Mouse (Mus musculus) heart, embryonic 14.5 days (tissue): ENCODE data around the gene Nav3. TPM values are rescaled to one million over a fixed set of nuclear protein-coding genes. Genes with fewer than 3 reads are reported as not detected.

Experiments
- ATAC-seq: fragments of 200-750 bp; cut with Nextera tagmentation; 2 replicates; pipeline ENCODE4 v1.8.0; 2017; ENCODE audit warnings: low read depth, moderate TSS enrichment; ENCODE audit not compliant: insufficient number of reproducible peaks, insufficient read depth, low FRiP score
- H3K27ac ChIP-seq, 2 experiments: fragments of 200-500 bp in 1 of 2; fragments of 300-500 bp in 1 of 2; sonication (generic) in 1 of 2; replicated peaks in 1 of 2; 2 replicates each; pipeline ENCODE4 v1.5.1; 2012 to 2014; ENCODE audit warnings: low read depth in 2 of 2, low read length in 2 of 2, control low read depth in 1 of 2, mild to moderate bottlenecking in 1 of 2, mixed read lengths in 1 of 2; ENCODE audit not compliant: control insufficient read depth in 1 of 2, insufficient read depth in 1 of 2
- H3K27me3 ChIP-seq: fragments of 300-500 bp; sonication (generic); 2 replicates; pipeline ENCODE4 v1.6.1; 2014; ENCODE audit warnings: mild to moderate bottlenecking, low read length, control low read depth; ENCODE audit not compliant: control insufficient read depth, insufficient read depth
- H3K36me3 ChIP-seq: fragments of 300-500 bp; sonication (generic); 2 replicates; pipeline ENCODE4 v1.6.1; 2014; ENCODE audit warnings: mild to moderate bottlenecking, control low read depth, low read length, mixed read lengths; ENCODE audit not compliant: control insufficient read depth, insufficient read depth
- H3K4me1 ChIP-seq, 2 experiments: fragments of 200-500 bp in 1 of 2; fragments of 300-500 bp in 1 of 2; sonication (generic) in 1 of 2; 2 replicates each; pipeline ENCODE4 v1.6.1; 2012 to 2014; ENCODE audit warnings: low read length in 2 of 2, control low read depth in 1 of 2, mixed read lengths in 1 of 2; ENCODE audit not compliant: control insufficient read depth in 2 of 2, insufficient read depth in 2 of 2
- H3K4me2 ChIP-seq: fragments of 300-500 bp; sonication (generic); 2 replicates; pipeline ENCODE4 v1.6.1; 2014; ENCODE audit warnings: mild to moderate bottlenecking, low read length
- H3K4me3 ChIP-seq, 2 experiments: fragments of 200-500 bp in 1 of 2; fragments of 300-500 bp in 1 of 2; sonication (generic) in 1 of 2; 2 replicates each; pipeline ENCODE4 v1.5.1; 2012 to 2014; ENCODE audit warnings: low read length in 2 of 2, mild to moderate bottlenecking in 2 of 2, control low read depth in 1 of 2, low read depth in 1 of 2, moderate library complexity in 1 of 2; ENCODE audit not compliant: control insufficient read depth in 1 of 2, insufficient read depth in 1 of 2
- H3K9ac ChIP-seq: fragments of 300-500 bp; sonication (generic); 2 replicates; pipeline ENCODE4 v1.6.1; 2014; ENCODE audit warnings: mild to moderate bottlenecking, low read length
- H3K9me3 ChIP-seq: fragments of 300-500 bp; sonication (generic); 2 replicates; pipeline ENCODE4 v1.6.1; 2016; ENCODE audit warnings: low read length, control low read depth; ENCODE audit not compliant: control insufficient read depth
- WGBS: fragments of 180-500 bp; shearing (Covaris S2); extraction: QIAGEN DNeasy Blood & Tissue Kit; methylation state at CpG from one replicate; pipeline ENCODE4 v1.1.7; 2014; 5-methylcytosine and 5-hydroxymethylcytosine counted together
- polyA plus RNA-seq: library from polyadenylated mRNA; unstranded; fragments of >200 nt; fragmentation: Nextera tagmentation; extraction: Ambion mirVana; gene quantifications from 2 replicates; pipeline ENCODE4 v1.2.1, GENCODE M21; 2014

The Nav3 gene
- polyA plus RNA-seq, 1 experiment from 2014 or later = 4.2 TPM

- ATAC-seq = no peak
- H3K27ac ChIP-seq = no peak overlapping the region
- H3K36me3 ChIP-seq = no peaks in the 10 kb centered on the region
- H3K9me3 ChIP-seq = no peaks in the 10 kb centered on the region
- no peak overlapping the region for H3K4me2 ChIP-seq
- H3K4me1 ChIP-seq = no peaks in the 10 kb centered on the region; a peak in 1 of 4 replicates
- H3K4me3 ChIP-seq = no peak overlapping the region
- no peaks in the 10 kb centered on the region for H3K27me3 ChIP-seq
- WGBS = 72% methylated on average over 2 of the region's 2 CpGs
- no peak overlapping the region for H3K9ac ChIP-seq
Observed at GRCm38 (mm10) chr10:109858568-109858967, 597.4 kb downstream of the Nav3 start.

- Histone ChIP-seq H3K27ac (no peak overlapping the region), H3K9ac (no peak overlapping the region), H3K4me3 (no peak overlapping the region), H3K9me3 (no peaks in the 10 kb centered on the region), H3K4me1 (no peaks in the 10 kb centered on the region), H3K4me2 (no peak overlapping the region), H3K27me3 (no peaks in the 10 kb centered on the region), H3K36me3 (no peaks in the 10 kb centered on the region)
- 31% methylated on average over 7 of the region's 7 CpGs for WGBS
- ATAC-seq = no peak; the same call in 1 of the 2 replicates
Observed at GRCm38 (mm10) chr10:109852392-109852791, 603.6 kb downstream of the Nav3 start.

- no peak overlapping the region for H3K9ac ChIP-seq
- H3K27ac ChIP-seq = no peak overlapping the region
- no peaks in the 10 kb centered on the region for H3K36me3 ChIP-seq
- H3K27me3 ChIP-seq = no peaks in the 10 kb centered on the region
- H3K4me3 ChIP-seq = no peak overlapping the region
- 74% methylated on average over 4 of the region's 4 CpGs for WGBS
- H3K4me2 ChIP-seq = no peak overlapping the region
- no peak for ATAC-seq
- no peaks in the 10 kb centered on the region for H3K9me3 ChIP-seq
- H3K4me1 ChIP-seq = no peaks in the 10 kb centered on the region
Observed at GRCm38 (mm10) chr10:109847631-109848030, 608.4 kb downstream of the Nav3 start.

- Histone ChIP-seq H3K27me3 (no peaks in the 10 kb centered on the region), H3K9ac (no peak overlapping the region), H3K4me1 (no peaks in the 10 kb centered on the region), H3K36me3 (no peaks in the 10 kb centered on the region), H3K4me3 (no peak overlapping the region), H3K9me3 (no peaks in the 10 kb centered on the region), H3K4me2 (no peak overlapping the region), H3K27ac (no peak overlapping the region)
- 57% methylated on average over 4 of the region's 4 CpGs for WGBS
- no peak for ATAC-seq
Observed at GRCm38 (mm10) chr10:109843661-109844060, 612.3 kb downstream of the Nav3 start.

- no peak overlapping the region for H3K27ac ChIP-seq
- no peaks in the 10 kb centered on the region for H3K27me3 ChIP-seq
- H3K9ac ChIP-seq = no peak overlapping the region
- H3K4me2 ChIP-seq = peak overlapping the region; percentile 40
- H3K36me3 ChIP-seq = no peaks in the 10 kb centered on the region
- H3K9me3 ChIP-seq = no peaks in the 10 kb centered on the region
- whole genome bisulfite sequencing = 36% methylated on average over 18 of the region's 18 CpGs
- no peaks in the 10 kb centered on the region for H3K4me1 ChIP-seq
- no peak for ATAC-seq
- no peak overlapping the region for H3K4me3 ChIP-seq
Observed at GRCm38 (mm10) chr10:109832768-109833291, 623.2 kb downstream of the Nav3 start.

- no peak for ATAC-seq
- Histone ChIP-seq H3K27me3 (no peaks in the 10 kb centered on the region), H3K36me3 (no peaks in the 10 kb centered on the region), H3K27ac (no peak overlapping the region), H3K9ac (no peak overlapping the region), H3K4me3 (no peak overlapping the region), H3K9me3 (no peaks in the 10 kb centered on the region), H3K4me2 (no peak overlapping the region), H3K4me1 (no peaks in the 10 kb centered on the region)
- WGBS = 66% methylated on average over 5 of the region's 5 CpGs
Observed at GRCm38 (mm10) chr10:109806782-109807493, 649.1 kb downstream of the Nav3 start.

GRCm38 (mm10) chr10:109803441-109803840 is 652.6 kb downstream of the Nav3 start:
- Histone ChIP-seq H3K9ac (no peak overlapping the region), H3K4me3 (no peak overlapping the region), H3K4me2 (no peak overlapping the region), H3K9me3 (no peaks in the 10 kb centered on the region), H3K27me3 (no peaks in the 10 kb centered on the region), H3K36me3 (no peaks in the 10 kb centered on the region), H3K27ac (no peak overlapping the region), H3K4me1 (no peaks in the 10 kb centered on the region)
- no peak for ATAC-seq

- H3K4me2 ChIP-seq = no peak overlapping the region
- WGBS = 38% methylated on average over 1 of the region's 1 CpGs
- no peak overlapping the region for H3K9ac ChIP-seq
- no peak for ATAC-seq
- no peaks in the 10 kb centered on the region for H3K36me3 ChIP-seq
- H3K27ac ChIP-seq = no peak overlapping the region
- H3K4me1 ChIP-seq = no peaks in the 10 kb centered on the region
- H3K4me3 ChIP-seq = no peak overlapping the region
- H3K27me3 ChIP-seq = no peaks in the 10 kb centered on the region
- no peaks in the 10 kb centered on the region for H3K9me3 ChIP-seq
Observed at GRCm38 (mm10) chr10:109802236-109802635, 653.8 kb downstream of the Nav3 start.
